Mouse (Mus musculus): ENCODE data around the gene Mrto4.

DNA sequence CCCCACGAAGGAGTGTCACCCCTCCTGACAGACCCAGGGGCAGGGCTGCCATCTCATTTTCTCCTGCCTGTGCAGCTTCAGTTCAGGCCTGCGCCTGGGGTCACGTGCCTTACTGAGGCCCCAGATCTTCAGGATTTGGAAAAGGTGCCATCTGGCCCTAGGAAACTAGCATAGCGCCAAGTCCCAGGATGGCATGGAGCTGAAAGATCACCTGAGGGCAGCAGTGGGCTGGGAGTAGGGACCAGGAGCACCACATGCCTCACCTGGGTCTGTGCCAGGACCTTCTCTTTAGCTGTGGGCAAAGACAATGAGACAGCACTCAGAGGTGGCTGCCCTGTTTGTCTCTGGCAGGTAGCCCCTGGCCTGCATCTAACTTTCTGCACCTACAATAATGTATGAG, 54.8 kb downstream of the Mrto4 start:
- TF ChIP-seq CTCF (IDR thresholded peaks at IDR 0.05; ENCODE audit: control insufficient read depth, insufficient read depth, insufficient read length) (no peak), MYOD1 (IDR thresholded peaks at IDR 0.05; ENCODE audit: control insufficient read depth, insufficient read length, low read depth) (no peak), MYOG (IDR thresholded peaks at IDR 0.05; ENCODE audit: control insufficient read depth, extremely low read depth, insufficient read length) (no peak), USF1 (IDR thresholded peaks at IDR 0.05; ENCODE audit: low read depth) (no peak), CEBPB (IDR thresholded peaks at IDR 0.05; ENCODE audit: low read depth) (no peak)
